Mouse (Mus musculus): ENCODE measurements at regions not wholly inside any gene's neighbourhood (a gene's known extent, or its start where the extent isn't known, plus 50 kb on each side); places are given as distances from the start of the nearest gene placed in this dataset.

- TF ChIP-seq CTCF (IDR thresholded peaks at IDR 0.05; ENCODE audit: low read depth): no peak
- no peak for TF ChIP-seq EP300 (IDR thresholded peaks at IDR 0.05; ENCODE audit: low read depth)
These were observed 71.4 kb upstream of the Foxk1 start for GRCm38 (mm10) chr5:142329724-142330520.
